In genomic region chr9:122351303-122352024, GRCm38 (mm10) we compare ENCODE assay signal across 7 mouse cellular contexts. TPM values are rescaled to one million over a fixed set of nuclear protein-coding genes. Genes with fewer than 3 reads are reported as not detected.
A peak's percentile ranks its signal among the peaks of the same experiment; 100 is the strongest.
DNase-seq lines count a peak whose midpoint lies in the region; ATAC-seq and TF ChIP-seq lines count a peak whose summit lies in the region.

Gene Abhd5, plus strand, starts transcription at chr9:122351608.

- intact Hi-C loops in heart, adult 2 months (cut with DNase I), result loop anchor here (5.0 to 10.0 kb wide), 4 partner anchors 57 to 497 kb away; partner anchors contain the start of genes Ano10 and Higd1a

- H3K27me3 ChIP-seq in embryonic facial prominence, embryonic 13.5 days, result no peaks in the 10 kb centered on the region
- no peaks in the 10 kb centered on the region for H3K27me3 ChIP-seq in heart, adult 2 months (ENCODE audit: control insufficient read depth, insufficient read depth, low read length)
- no peaks in the 10 kb centered on the region for H3K27me3 ChIP-seq in limb, embryonic 13.5 days
- no peaks in the 10 kb centered on the region for H3K27me3 ChIP-seq in midbrain, embryonic 16.5 days (ENCODE audit: control insufficient read depth, insufficient read depth, low read depth, low read length)

- peak; percentile 95 for ATAC-seq in embryonic facial prominence, embryonic 13.5 days (ENCODE audit: insufficient number of reproducible peaks, insufficient read depth, low FRiP score, low TSS enrichment, low read depth)
- ATAC-seq in limb, embryonic 13.5 days (ENCODE audit: low FRiP score, low read depth), result peak; percentile 95
- ATAC-seq in midbrain, embryonic 16.5 days, result peak; percentile 98

- peak within 1 kb of the TSS; percentile 77 for H3K4me3 ChIP-seq in embryonic facial prominence, embryonic 13.5 days
- peak within 1 kb of the TSS; percentile 95 for H3K4me3 ChIP-seq in heart, adult 2 months
- H3K4me3 ChIP-seq in limb, embryonic 13.5 days, result peak within 1 kb of the TSS; percentile 72
- peak within 1 kb of the TSS; percentile 63 for H3K4me3 ChIP-seq in midbrain, embryonic 16.5 days (ENCODE audit: low read depth, low read length)

- H3K4me1 ChIP-seq in embryonic facial prominence, embryonic 13.5 days, result peaks cover 15% of the 10 kb centered on the region; the same call in 1 of the 2 replicates
- H3K4me1 ChIP-seq in heart, adult 2 months (ENCODE audit: control insufficient read depth, insufficient read depth, low read length), result peaks cover 8% of the 10 kb centered on the region
- H3K4me1 ChIP-seq in limb, embryonic 13.5 days, result 0 out of 2 replicates have a peak, but pooled peaks cover 3% of the 10 kb centered on the region
- H3K4me1 ChIP-seq in midbrain, embryonic 16.5 days (ENCODE audit: control insufficient read depth, insufficient read depth, low read length), result no peaks in the 10 kb centered on the region

- peak; percentile 99 for DNase-seq in adrenal gland, postnatal 36 days
- DNase-seq in heart, adult 2 months, result peak; percentile 98 to 99
- DNase-seq in kidney, adult 8-10 months, result peak; percentile 94
- DNase-seq in spleen, postnatal 10 days (ENCODE audit: low spot score in 2 of 2), result peak; percentile 97 to 99

- peak; percentile 78 for TF ChIP-seq CTCF in heart, adult 2 months (IDR thresholded peaks at IDR 0.05)

- H3K36me3 ChIP-seq in embryonic facial prominence, embryonic 13.5 days, result no peaks in the 10 kb centered on the region
- H3K36me3 ChIP-seq in heart, adult 2 months (ENCODE audit: control insufficient read depth, insufficient read depth, low read length), result peaks cover 9% of the 10 kb centered on the region
- no peaks in the 10 kb centered on the region for H3K36me3 ChIP-seq in limb, embryonic 13.5 days
- H3K36me3 ChIP-seq in midbrain, embryonic 16.5 days (ENCODE audit: control insufficient read depth, insufficient read depth, low read length), result no peaks in the 10 kb centered on the region

- no peak for TF ChIP-seq EP300 in heart, adult 2 months (IDR thresholded peaks at IDR 0.05; ENCODE audit: insufficient read depth, low read depth, low read length)

- under 1% methylated on average over 84 of the region's 84 CpGs for WGBS in embryonic facial prominence, embryonic 13.5 days
- under 1% methylated on average over 75 of the region's 84 CpGs for WGBS in heart, adult 2 months
- under 1% methylated on average over 81 of the region's 84 CpGs for WGBS in limb, embryonic 13.5 days
- under 1% methylated on average over 78 of the region's 84 CpGs for WGBS in midbrain, embryonic 16.5 days

- peak within 1 kb of the TSS; percentile 89 for H3K9ac ChIP-seq in embryonic facial prominence, embryonic 13.5 days
- H3K9ac ChIP-seq in heart, adult 2 months (ENCODE audit: low read depth, low read length), result peak within 1 kb of the TSS; percentile 93
- peak within 1 kb of the TSS; percentile 88 for H3K9ac ChIP-seq in limb, embryonic 13.5 days
- H3K9ac ChIP-seq in midbrain, embryonic 16.5 days (ENCODE audit: low read depth, low read length), result peak within 1 kb of the TSS; percentile 75

- H3K9me3 ChIP-seq in embryonic facial prominence, embryonic 13.5 days, result no peaks in the 10 kb centered on the region
- H3K9me3 ChIP-seq in limb, embryonic 13.5 days, result no peaks in the 10 kb centered on the region
- H3K9me3 ChIP-seq in midbrain, embryonic 16.5 days (replicated peaks; ENCODE audit: control insufficient read depth, low read length, poor library complexity, severe bottlenecking), result no peaks in the 10 kb centered on the region

- H3K4me2 ChIP-seq in embryonic facial prominence, embryonic 13.5 days, result peak within 1 kb of the TSS; percentile 67
- peak within 1 kb of the TSS; percentile 67 for H3K4me2 ChIP-seq in limb, embryonic 13.5 days (replicated peaks)
- peak within 1 kb of the TSS; percentile 69 for H3K4me2 ChIP-seq in midbrain, embryonic 16.5 days (ENCODE audit: low read length)

- peak within 1 kb of the TSS; percentile 62 for H3K27ac ChIP-seq in embryonic facial prominence, embryonic 13.5 days
- H3K27ac ChIP-seq in heart, adult 2 months, result peak within 1 kb of the TSS; percentile 90
- H3K27ac ChIP-seq in limb, embryonic 13.5 days, result peak within 1 kb of the TSS; percentile 16
- peak within 1 kb of the TSS; percentile 70 for H3K27ac ChIP-seq in midbrain, embryonic 16.5 days (ENCODE audit: low read length)

- peak; percentile 92 for TF ChIP-seq POLR2A in heart, adult 2 months (IDR thresholded peaks at IDR 0.05; ENCODE audit: insufficient read depth, low read depth, low read length)

- H3K79me2 ChIP-seq in heart, adult 2 months (replicated peaks; ENCODE audit: control insufficient read depth, insufficient read depth, low read length), result no peaks in the 10 kb centered on the region; the same call in 1 of the 2 replicates

RNA-seq across cellular contexts. Expression of gene Abhd5, which starts in this region (rescaled TPM):
- total RNA-seq in adrenal gland, postnatal 36 days (2021), result 100 to 1,000 TPM in 1 of 2 experiments, 10 to 100 TPM in 1; 91.9 to 117 TPM
- polyA plus RNA-seq in embryonic facial prominence, embryonic 13.5 days (2015; fragmentation: Nextera tagmentation; extraction: Ambion mirVana), result 33.4 and 33.9 TPM in 2 replicates
- total RNA-seq in heart, adult 2 months (2021), result 10 to 100 TPM; 53.3 to 63.2 TPM
- 31.8 and 52.8 TPM in 2 replicates for polyA plus RNA-seq in heart, adult 2 months (2012; rRNA removed)
- polyA plus RNA-seq in limb, embryonic 13.5 days (2015; fragmentation: Nextera tagmentation; extraction: Ambion mirVana), result 27.7 and 29.5 TPM in 2 replicates
- polyA plus RNA-seq in midbrain, embryonic 16.5 days (2015; fragmentation: Nextera tagmentation; extraction: Ambion mirVana), result 25.9 and 27.4 TPM in 2 replicates

Comparison
In these comparisons a context has a peak if more than half of its experiments do, and no peak if none do; other contexts are left out.
1. Peak in every context shown above with its lines: DNase-seq, ATAC-seq, H3K4me3 ChIP-seq and H3K27ac ChIP-seq.
2. H3K27ac ChIP-seq: peak in every context shown above with its lines; median percentile 90 in heart, adult 2 months; 70 in midbrain, embryonic 16.5 days; 62 in embryonic facial prominence, embryonic 13.5 days; 16 in limb, embryonic 13.5 days.